Mouse (Mus musculus): ENCODE measurements around the gene Sipa1l3.

Gene Sipa1l3

GRCm38 (mm10) chr7:29505337-29506318, 12.8 kb downstream of the Sipa1l3 start:
- DNase-seq = peak; percentile 71 to 86

GRCm38 (mm10) chr7:29504683-29505290, 13.7 kb downstream of the Sipa1l3 start:
- DNase-seq = no peak

GRCm38 (mm10) chr7:29503616-29504015, 14.8 kb downstream of the Sipa1l3 start:
- no peak for DNase-seq

GRCm38 (mm10) chr7:29501214-29501613, 17.2 kb downstream of the Sipa1l3 start:
- no peak for DNase-seq

GRCm38 (mm10) chr7:29499071-29499470, 19.4 kb downstream of the Sipa1l3 start:
- no peak for DNase-seq

GRCm38 (mm10) chr7:29496953-29497590, 21.4 kb downstream of the Sipa1l3 start:
- peak; percentile 45 to 52 for DNase-seq

GRCm38 (mm10) chr7:29496332-29496731, 22.1 kb downstream of the Sipa1l3 start:
- DNase-seq = peak in 1 of 2 experiments; percentile 41

- DNase-seq = no peak
Measured at GRCm38 (mm10) chr7:29495880-29496279, 22.6 kb downstream of the Sipa1l3 start.

GRCm38 (mm10) chr7:29494854-29495253, 23.6 kb downstream of the Sipa1l3 start:
- DNase-seq = no peak

- no peak for DNase-seq
Measured at GRCm38 (mm10) chr7:29494015-29494414, 24.4 kb downstream of the Sipa1l3 start.

- no peak for DNase-seq
Measured at GRCm38 (mm10) chr7:29492992-29493391, 25.4 kb downstream of the Sipa1l3 start.

- DNase-seq = no peak
Measured at GRCm38 (mm10) chr7:29491861-29492260, 26.6 kb downstream of the Sipa1l3 start.

- DNase-seq = no peak
Measured at GRCm38 (mm10) chr7:29491471-29491755, 27.0 kb downstream of the Sipa1l3 start.

- DNase-seq = peak in 1 of 2 experiments; percentile 44
Measured at GRCm38 (mm10) chr7:29490704-29491470, 27.6 kb downstream of the Sipa1l3 start.

- no peak for DNase-seq
Measured at GRCm38 (mm10) chr7:29489851-29490250, 28.6 kb downstream of the Sipa1l3 start.

GRCm38 (mm10) chr7:29489364-29489763, 29.1 kb downstream of the Sipa1l3 start:
- DNase-seq = no peak

- no peak for DNase-seq
Measured at GRCm38 (mm10) chr7:29486753-29487152, 31.7 kb downstream of the Sipa1l3 start.

- no peak for DNase-seq
Measured at GRCm38 (mm10) chr7:29485721-29486120, 32.7 kb downstream of the Sipa1l3 start.

GRCm38 (mm10) chr7:29483556-29483955, 34.9 kb downstream of the Sipa1l3 start:
- no peak for DNase-seq

- peak in 1 of 2 experiments; percentile 47 for DNase-seq
Measured at GRCm38 (mm10) chr7:29481345-29482155, 36.9 kb downstream of the Sipa1l3 start.

- DNase-seq = no peak
Measured at GRCm38 (mm10) chr7:29480590-29481344, 37.7 kb downstream of the Sipa1l3 start.
